Mouse (Mus musculus) liver, embryonic 14.5 days (tissue): ENCODE data around the gene Pfdn6.
"Not testable (repeated sequence)": the region's sequence is repeated elsewhere in the genome, so short reads cannot be mapped to it uniquely, and the experiment has no call there.

Experiments
- CTCF ChIP-seq: IDR thresholded peaks from 2 replicates; pipeline ENCODE4 v1.5.1; 2016; ENCODE audit warnings: antibody characterized with exemption, low read depth, control low read depth
- EP300 ChIP-seq: IDR thresholded peaks from 2 replicates; pipeline ENCODE4 v1.6.1; 2016; ENCODE audit warnings: antibody characterized with exemption, low read depth

- not testable (repeated sequence) for TF ChIP-seq CTCF, EP300
Measured at GRCm38 (mm10) chr17:33889941-33890532, 50.1 kb downstream of the Pfdn6 start.
